Mouse (Mus musculus) midbrain, embryonic 13.5 days (tissue): Measurements from ENCODE around the gene Pecam1. TPM values are rescaled to one million over a fixed set of nuclear protein-coding genes. Genes with fewer than 3 reads are reported as not detected.
"Not testable (repeated sequence)": the region's sequence is repeated elsewhere in the genome, so short reads cannot be mapped to it uniquely, and the experiment has no call there.

Source experiments
- ATAC-seq: fragments of 200-750 bp; cut with Nextera tagmentation; 2 replicates; pipeline ENCODE4 v1.8.0; 2017; ENCODE audit warnings: mild to moderate bottlenecking, moderate TSS enrichment, moderate library complexity
- H3K27ac ChIP-seq: fragments of 300-500 bp; sonication (generic); 2 replicates; pipeline ENCODE4 v1.5.1; 2015; ENCODE audit warnings: inconsistent platforms, mild to moderate bottlenecking, moderate library complexity
- H3K27me3 ChIP-seq: fragments of 300-500 bp; sonication (generic); 2 replicates; pipeline ENCODE4 v1.6.1; 2015; ENCODE audit warnings: mild to moderate bottlenecking, inconsistent platforms
- H3K36me3 ChIP-seq: fragments of 300-500 bp; sonication (generic); 2 replicates; pipeline ENCODE4 v1.6.1; 2015; ENCODE audit warnings: mild to moderate bottlenecking, inconsistent platforms
- H3K4me1 ChIP-seq: fragments of 300-500 bp; sonication (generic); replicated peaks from 2 replicates; pipeline ENCODE4 v1.6.1; 2015; ENCODE audit warnings: inconsistent platforms
- H3K4me2 ChIP-seq: fragments of 300-500 bp; sonication (generic); replicated peaks from 2 replicates; pipeline ENCODE4 v1.6.1; 2015; ENCODE audit warnings: moderate library complexity, mild to moderate bottlenecking, inconsistent platforms
- H3K4me3 ChIP-seq: fragments of 300-500 bp; sonication (generic); replicated peaks from 2 replicates; pipeline ENCODE4 v1.5.1; 2015; ENCODE audit warnings: mild to moderate bottlenecking, inconsistent platforms
- H3K9ac ChIP-seq: fragments of 300-500 bp; sonication (generic); replicated peaks from 2 replicates; pipeline ENCODE4 v1.6.1; 2015; ENCODE audit warnings: mild to moderate bottlenecking, inconsistent platforms
- H3K9me3 ChIP-seq: fragments of 300-500 bp; sonication (generic); 2 replicates; pipeline ENCODE4 v1.6.1; 2016; ENCODE audit warnings: mild to moderate bottlenecking, inconsistent platforms
- WGBS: fragments of 180-500 bp; shearing (Covaris S2); methylation state at CpG from one replicate; pipeline ENCODE4 v1.1.7; 2015; 5-methylcytosine and 5-hydroxymethylcytosine counted together
- polyA plus RNA-seq: library from polyadenylated mRNA; unstranded; fragments of >200 nt; fragmentation: Nextera tagmentation; extraction: Ambion mirVana; gene quantifications from 2 replicates; pipeline ENCODE4 v1.2.1, GENCODE M21; 2015

Pecam1 gene
- polyA plus RNA-seq, 1 experiment from 2014 or later = 15.8 TPM

DNA sequence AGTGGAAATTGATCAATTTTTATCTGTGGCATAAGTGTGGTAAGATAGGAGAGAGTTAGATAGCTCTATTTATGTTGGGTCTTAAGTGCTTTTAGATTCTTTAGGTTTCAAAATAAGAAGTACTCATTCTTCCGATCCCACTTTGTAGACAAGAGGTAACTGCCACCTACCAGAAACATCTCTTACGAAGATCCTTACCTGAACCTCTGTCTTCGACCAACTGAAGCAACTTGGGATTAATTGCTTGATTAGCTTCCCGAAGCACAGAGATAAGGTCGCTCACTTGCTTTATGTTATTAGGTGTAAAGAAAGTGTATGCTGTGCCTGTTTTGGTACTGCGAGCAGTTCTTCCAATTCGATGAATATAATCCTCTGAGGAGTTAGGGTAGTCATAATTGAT lies 31.8 kb upstream of the Pecam1 start:
- not testable (repeated sequence) for H3K4me3 ChIP-seq, ATAC-seq, H3K27me3 ChIP-seq, H3K9me3 ChIP-seq, H3K4me2 ChIP-seq, H3K27ac ChIP-seq, H3K9ac ChIP-seq
- H3K36me3 ChIP-seq = peaks cover 60% of the 10 kb centered on the region
- 95% methylated on average over 7 of the region's 7 CpGs for WGBS
- peaks cover 45% of the 10 kb centered on the region for H3K4me1 ChIP-seq

DNA sequence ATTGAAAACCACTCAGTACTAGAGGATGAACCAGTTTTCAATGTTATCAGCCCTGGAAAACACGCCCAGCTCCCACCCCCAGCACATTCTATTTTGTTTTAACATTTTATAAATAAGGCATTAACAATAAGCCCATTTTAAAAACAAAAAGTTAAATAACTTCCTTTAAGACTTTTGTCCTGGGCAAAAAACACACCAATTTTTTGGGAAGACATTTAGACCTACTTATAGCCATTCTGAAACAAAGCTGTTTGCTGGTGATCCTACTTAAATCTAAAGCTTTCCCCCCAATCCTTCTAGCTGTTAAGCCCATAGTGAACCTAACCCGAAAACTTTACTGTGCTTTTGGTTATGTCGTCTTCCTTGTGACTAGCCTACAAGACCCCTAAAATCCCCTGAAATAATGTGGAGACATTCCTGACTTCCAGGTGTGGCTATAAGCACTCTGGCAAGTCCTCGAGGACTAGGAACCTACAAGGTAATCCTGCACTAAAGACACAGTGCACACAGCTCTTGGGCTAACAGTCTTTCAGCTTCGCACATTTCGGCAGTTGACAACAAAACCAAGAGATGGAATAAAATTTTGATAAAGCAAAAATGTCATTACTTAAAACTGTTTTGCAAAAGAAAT lies 30.3 kb upstream of the Pecam1 start:
- ATAC-seq = no peak
- Histone ChIP-seq H3K9ac (no peak overlapping the region), H3K36me3 (peaks cover 62% of the 10 kb centered on the region), H3K27ac (no peak overlapping the region), H3K4me2 (no peak overlapping the region), H3K9me3 (no peaks in the 10 kb centered on the region), H3K4me1 (peaks cover 35% of the 10 kb centered on the region), H3K27me3 (no peaks in the 10 kb centered on the region), H3K4me3 (no peak overlapping the region)
- WGBS = 81% methylated on average over 6 of the region's 6 CpGs

DNA sequence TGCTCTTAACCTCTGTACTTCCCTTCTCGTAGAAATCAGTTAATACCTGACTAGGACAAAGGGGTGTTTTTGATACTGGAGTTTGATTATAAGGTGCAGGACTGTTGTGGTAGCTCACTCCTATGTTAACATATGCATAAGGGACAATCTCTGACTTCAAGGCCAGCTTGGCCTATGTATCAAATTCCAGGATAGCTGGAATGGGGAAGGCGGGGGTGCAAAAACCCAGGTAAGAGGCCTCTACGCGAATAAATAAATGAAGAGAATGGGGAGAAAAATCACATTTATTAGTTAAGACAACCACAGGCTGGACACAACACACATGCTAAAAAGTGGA lies 29.6 kb upstream of the Pecam1 start:
- Histone ChIP-seq H3K36me3 (peaks cover 61% of the 10 kb centered on the region), H3K27me3 (no peaks in the 10 kb centered on the region), H3K27ac (peak overlapping the region; percentile 90), H3K4me3 (no peak overlapping the region), H3K4me1 (peaks cover 28% of the 10 kb centered on the region), H3K9me3 (no peaks in the 10 kb centered on the region), H3K4me2 (peak overlapping the region; percentile 86), H3K9ac (no peak overlapping the region)
- ATAC-seq = no peak; the same call in 1 of the 2 replicates
- 69% methylated on average over 4 of the region's 4 CpGs for WGBS

DNA sequence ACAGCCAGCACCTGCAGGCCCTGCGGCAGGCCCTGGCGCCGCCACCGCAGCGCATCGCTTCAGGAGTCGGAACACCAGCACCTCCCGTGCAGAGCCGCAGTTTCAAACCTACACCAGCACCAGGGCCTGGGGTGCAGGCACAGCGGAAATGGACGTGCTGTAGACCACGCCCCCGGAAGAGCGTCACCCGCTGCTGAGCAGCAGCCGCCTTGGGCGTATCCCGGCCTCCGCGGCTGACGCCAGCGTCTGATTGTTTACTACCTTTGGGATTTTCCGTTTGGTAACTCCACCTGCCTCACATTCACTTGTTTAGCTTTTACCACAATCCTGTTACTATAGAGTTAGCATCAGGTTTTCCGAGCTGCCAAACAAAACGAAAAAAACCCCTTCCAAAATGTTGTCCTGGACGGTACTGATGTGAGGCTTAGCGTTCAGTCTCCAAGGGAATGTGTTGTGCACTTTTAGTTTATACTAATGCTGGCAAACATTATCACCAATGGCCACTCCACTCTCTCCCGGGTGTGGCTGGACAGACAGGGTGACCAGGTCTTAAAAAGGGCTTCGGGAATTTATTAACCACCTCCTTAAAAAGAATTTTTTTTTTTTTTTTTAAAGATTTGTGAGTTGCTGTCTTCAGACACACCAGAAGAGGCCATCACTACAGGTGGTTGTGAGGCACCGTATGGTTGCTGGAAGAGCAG lies 29.1 kb upstream of the Pecam1 start, which contains the start of gene Polg2:
TSS of gene Polg2 (minus strand) at position 150 of the 701 bp plus-strand sequence.
- Histone ChIP-seq H3K4me1 (peaks cover 24% of the 10 kb centered on the region), H3K4me2 (peak within 1 kb of the TSS; percentile 86), H3K9me3 (no peaks in the 10 kb centered on the region), H3K36me3 (peaks cover 61% of the 10 kb centered on the region), H3K4me3 (peak within 1 kb of the TSS; percentile 64), H3K9ac (peak within 1 kb of the TSS; percentile 86), H3K27me3 (no peaks in the 10 kb centered on the region), H3K27ac (peak within 1 kb of the TSS; percentile 90)
- WGBS = 2% methylated on average over 30 of the region's 30 CpGs
- peak; percentile 99 for ATAC-seq

DNA sequence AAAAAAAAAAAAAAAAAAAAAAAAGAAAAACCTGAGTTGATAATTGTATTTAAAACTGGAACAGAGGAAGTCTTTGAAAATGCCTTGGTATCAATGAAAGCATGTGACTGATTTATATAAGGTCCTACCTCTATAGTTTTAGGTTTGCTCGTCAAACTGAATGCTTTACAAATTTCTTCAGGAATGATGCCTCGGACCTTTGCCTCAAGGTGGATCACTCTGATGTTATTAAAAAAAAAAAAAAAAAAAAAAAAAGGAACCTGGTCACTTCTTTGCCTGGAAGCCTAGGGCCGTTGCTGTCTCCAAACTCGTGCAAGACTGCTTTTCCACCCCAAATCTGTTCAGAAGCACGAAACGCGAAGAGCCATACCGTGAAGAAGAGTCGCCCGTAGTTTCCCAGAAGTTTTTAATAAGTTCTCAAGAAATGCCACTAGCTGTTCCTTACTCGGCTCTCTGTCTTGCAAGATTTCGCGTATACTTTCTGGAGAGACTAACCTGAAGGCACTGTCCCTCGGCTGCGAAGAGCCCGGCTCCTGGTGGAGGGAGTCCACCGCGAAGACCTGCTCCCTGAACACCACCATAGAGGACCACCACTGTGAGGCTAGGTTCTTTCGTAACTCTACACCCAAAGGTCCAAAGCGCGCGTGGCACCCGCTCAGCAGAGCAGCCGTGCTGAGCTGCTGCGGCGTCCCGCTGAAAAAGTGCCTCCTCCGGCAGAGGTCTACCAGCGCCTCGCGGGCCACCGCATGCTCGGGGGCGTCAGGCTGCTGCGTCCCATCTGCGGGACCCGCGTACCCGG lies 28.4 kb upstream of the Pecam1 start:
- WGBS = 2% methylated on average over 39 of the region's 39 CpGs
- Histone ChIP-seq H3K4me3 (peak overlapping the region; percentile 64), H3K27me3 (no peaks in the 10 kb centered on the region), H3K9ac (peak overlapping the region; percentile 86), H3K9me3 (no peaks in the 10 kb centered on the region), H3K27ac (peak overlapping the region; percentile 90), H3K4me1 (peaks cover 21% of the 10 kb centered on the region), H3K36me3 (peaks cover 61% of the 10 kb centered on the region), H3K4me2 (peak overlapping the region; percentile 86)
- ATAC-seq = peak; percentile 88; the same call in 1 of the 2 replicates

DNA sequence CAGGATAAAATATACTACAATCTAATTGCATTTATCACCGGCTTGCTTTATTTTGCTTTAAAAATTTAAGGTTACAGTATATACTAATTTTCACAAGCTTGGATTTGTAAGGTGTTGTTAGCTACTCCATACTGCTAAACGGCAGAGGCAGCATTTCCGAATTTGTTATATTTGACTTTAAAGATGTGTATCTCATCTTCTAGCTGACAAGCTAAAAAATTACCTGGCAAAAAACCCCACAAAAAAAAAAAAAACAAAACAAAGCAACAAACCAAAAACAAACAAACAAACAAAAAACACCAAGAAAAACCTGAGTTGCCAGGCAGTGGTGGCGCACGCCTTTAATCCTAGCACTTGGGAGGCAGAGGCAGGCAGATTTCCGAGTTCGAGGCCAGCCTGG lies 27.7 kb upstream of the Pecam1 start:
- no peak overlapping the region for H3K4me3 ChIP-seq
- H3K36me3 ChIP-seq = peaks cover 60% of the 10 kb centered on the region
- H3K9ac ChIP-seq = no peak overlapping the region
- no peak for ATAC-seq
- H3K27ac ChIP-seq = no peak overlapping the region
- H3K9me3 ChIP-seq = no peaks in the 10 kb centered on the region
- H3K27me3 ChIP-seq = no peaks in the 10 kb centered on the region
- H3K4me1 ChIP-seq = peaks cover 21% of the 10 kb centered on the region
- peak overlapping the region; percentile 86 for H3K4me2 ChIP-seq
- 95% methylated on average over 7 of the region's 7 CpGs for WGBS

DNA sequence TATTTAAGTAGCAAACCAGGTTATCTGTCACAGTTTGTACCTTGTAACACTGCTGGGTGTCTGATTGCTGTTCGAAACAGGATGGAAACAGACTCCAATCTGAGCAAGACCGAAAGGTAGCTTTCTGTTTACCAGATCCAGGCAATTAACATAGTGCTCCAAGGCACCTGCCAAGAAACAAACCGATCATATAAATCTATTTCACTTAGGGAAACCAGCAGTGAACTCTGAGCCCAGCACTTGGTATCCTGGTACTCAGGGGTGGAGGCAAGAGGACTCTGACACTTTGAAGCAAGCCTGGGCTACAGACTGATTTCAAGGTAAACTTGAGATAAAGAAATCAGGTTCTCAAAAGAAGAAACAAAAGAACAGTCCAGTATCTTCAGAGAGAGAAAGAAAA lies 27.0 kb upstream of the Pecam1 start:
- Histone ChIP-seq H3K9me3 (no peaks in the 10 kb centered on the region), H3K4me1 (peaks cover 16% of the 10 kb centered on the region), H3K9ac (no peak overlapping the region), H3K4me2 (no peak overlapping the region), H3K4me3 (no peak overlapping the region), H3K27ac (no peak overlapping the region), H3K36me3 (peaks cover 60% of the 10 kb centered on the region), H3K27me3 (no peaks in the 10 kb centered on the region)
- 96% methylated on average over 3 of the region's 3 CpGs for WGBS
- ATAC-seq = no peak

DNA sequence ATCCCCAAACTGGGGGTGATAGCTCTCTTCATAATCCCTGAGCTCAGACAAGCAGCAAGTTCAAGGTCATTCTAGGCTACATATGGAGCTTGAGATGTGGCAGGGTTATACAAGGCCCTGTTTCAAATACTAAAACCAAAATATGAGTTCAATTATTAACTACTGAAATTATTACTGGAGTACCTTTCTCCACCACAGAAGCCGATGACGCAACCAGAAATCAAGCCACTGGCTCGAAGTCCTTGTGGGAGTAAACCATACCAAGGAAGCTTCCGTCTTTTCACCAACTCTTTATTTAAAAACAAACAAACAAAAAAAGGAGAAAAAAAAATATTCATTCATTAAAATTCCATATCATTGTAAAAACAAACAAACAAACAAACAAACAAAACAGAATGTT lies 26.5 kb upstream of the Pecam1 start:
- Histone ChIP-seq H3K27me3 (no peaks in the 10 kb centered on the region), H3K9me3 (no peaks in the 10 kb centered on the region), H3K36me3 (peaks cover 60% of the 10 kb centered on the region), H3K4me1 (peaks cover 15% of the 10 kb centered on the region), H3K27ac (no peak overlapping the region), H3K4me2 (no peak overlapping the region), H3K4me3 (no peak overlapping the region), H3K9ac (no peak overlapping the region)
- WGBS = 97% methylated on average over 4 of the region's 4 CpGs
- ATAC-seq = no peak

DNA sequence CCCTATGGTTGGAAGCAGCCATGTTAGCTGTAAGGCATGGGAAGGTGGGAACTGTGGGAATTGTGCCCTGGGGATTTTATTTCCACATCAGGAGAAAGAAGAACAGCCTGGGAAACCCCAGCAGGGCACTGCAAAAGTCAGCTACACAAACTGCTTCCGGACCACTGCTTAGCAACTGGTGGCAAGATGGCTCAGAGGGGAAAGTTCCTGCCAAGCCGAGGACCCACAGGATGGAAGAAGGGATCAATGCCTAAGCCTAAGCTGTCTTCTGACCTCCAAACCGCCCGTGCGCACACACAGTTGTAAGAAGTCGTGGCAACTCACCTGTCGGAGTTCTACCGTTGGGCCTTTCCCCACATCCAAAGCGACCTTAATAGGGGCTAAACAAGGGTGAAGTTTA lies 22.6 kb upstream of the Pecam1 start:
- ATAC-seq = no peak
- 92% methylated on average over 9 of the region's 9 CpGs for WGBS
- Histone ChIP-seq H3K27ac (no peak overlapping the region), H3K4me1 (peaks cover 7% of the 10 kb centered on the region; the same call in 1 of the 2 replicates), H3K36me3 (peaks cover 74% of the 10 kb centered on the region), H3K9ac (no peak overlapping the region), H3K4me3 (no peak overlapping the region), H3K27me3 (no peaks in the 10 kb centered on the region), H3K9me3 (no peaks in the 10 kb centered on the region), H3K4me2 (no peak overlapping the region)

DNA sequence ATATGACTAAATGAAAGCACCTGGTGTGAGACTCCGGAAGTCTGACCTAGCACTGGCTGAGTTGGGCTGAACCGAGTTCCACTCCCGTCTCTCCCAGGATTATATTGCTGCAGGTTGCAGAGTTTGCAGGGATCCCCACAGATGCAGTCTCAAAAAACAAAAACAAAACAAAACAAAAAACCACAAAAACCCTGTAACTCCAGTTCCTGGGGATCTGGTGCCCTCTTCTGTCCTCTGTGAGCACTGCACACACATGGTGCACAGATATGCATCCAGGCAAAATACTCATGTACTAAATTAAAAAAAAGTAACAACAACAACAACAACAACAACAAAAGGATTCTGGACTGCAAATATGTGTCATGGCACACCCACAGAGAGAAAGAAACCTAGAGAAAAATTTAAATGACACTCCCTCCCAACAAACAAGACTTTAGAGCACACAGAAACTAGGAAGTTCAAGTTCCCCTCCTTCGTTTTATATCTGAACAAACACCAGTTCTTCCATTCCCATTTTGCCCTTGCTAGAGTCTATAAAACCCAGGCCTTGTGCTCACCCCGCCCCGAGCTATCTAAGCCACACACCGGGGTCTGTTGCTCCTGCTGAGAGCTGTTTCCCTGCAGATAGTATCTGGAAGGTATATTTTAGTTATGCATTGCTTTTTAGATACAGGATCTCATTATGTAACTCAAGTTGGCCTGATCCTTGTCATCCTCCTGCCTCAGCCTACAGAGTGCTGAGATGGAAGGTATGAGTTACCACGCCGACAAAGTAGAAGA lies 20.0 kb upstream of the Pecam1 start:
- Histone ChIP-seq H3K4me2 (no peak overlapping the region), H3K27ac (no peak overlapping the region), H3K9me3 (0 out of 2 replicates have a peak, but pooled peaks cover 4% of the 10 kb centered on the region), H3K4me3 (no peak overlapping the region), H3K27me3 (no peaks in the 10 kb centered on the region), H3K4me1 (no peaks in the 10 kb centered on the region), H3K36me3 (peaks cover 88% of the 10 kb centered on the region), H3K9ac (no peak overlapping the region)
- WGBS = 97% methylated on average over 9 of the region's 9 CpGs
- ATAC-seq = no peak

DNA sequence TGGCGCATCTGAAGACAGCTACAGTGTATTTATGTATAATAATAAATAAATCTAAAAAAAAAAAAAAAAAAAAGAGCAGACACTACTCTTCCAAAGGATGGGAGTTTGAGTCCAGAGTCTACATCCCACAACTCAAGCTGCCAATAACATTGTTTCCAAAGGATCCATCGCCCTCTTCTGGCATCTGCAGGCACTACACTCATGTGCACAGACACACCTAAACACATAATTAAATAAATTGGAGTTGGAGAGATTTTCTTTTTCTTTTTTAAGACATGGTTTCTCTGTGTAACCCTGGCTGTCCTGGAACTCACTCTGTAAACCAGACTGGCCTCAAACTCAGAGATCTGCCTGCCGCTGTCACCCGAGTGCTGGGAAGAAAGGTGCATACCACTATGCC lies 17.1 kb upstream of the Pecam1 start:
- Histone ChIP-seq H3K4me1 (peaks cover 6% of the 10 kb centered on the region; the same call in 1 of the 2 replicates), H3K9me3 (0 out of 2 replicates have a peak, but pooled peaks cover 4% of the 10 kb centered on the region), H3K4me3 (no peak overlapping the region), H3K9ac (no peak overlapping the region), H3K36me3 (peaks cover 60% of the 10 kb centered on the region), H3K27me3 (no peaks in the 10 kb centered on the region), H3K27ac (no peak overlapping the region), H3K4me2 (no peak overlapping the region)
- no peak for ATAC-seq
- 92% methylated on average over 4 of the region's 4 CpGs for WGBS
